Mouse (Mus musculus) heart, postnatal 0 days (tissue): Measurements from ENCODE around the gene Gja5.

Experiments used
- CTCF ChIP-seq: IDR thresholded peaks from 2 replicates; pipeline ENCODE4 v1.5.1; 2016; ENCODE audit warnings: antibody characterized with exemption, control low read depth, low read depth
- EP300 ChIP-seq: IDR thresholded peaks from 2 replicates; pipeline ENCODE4 v1.6.1; 2016; ENCODE audit warnings: antibody characterized with exemption, low read depth

DNA sequence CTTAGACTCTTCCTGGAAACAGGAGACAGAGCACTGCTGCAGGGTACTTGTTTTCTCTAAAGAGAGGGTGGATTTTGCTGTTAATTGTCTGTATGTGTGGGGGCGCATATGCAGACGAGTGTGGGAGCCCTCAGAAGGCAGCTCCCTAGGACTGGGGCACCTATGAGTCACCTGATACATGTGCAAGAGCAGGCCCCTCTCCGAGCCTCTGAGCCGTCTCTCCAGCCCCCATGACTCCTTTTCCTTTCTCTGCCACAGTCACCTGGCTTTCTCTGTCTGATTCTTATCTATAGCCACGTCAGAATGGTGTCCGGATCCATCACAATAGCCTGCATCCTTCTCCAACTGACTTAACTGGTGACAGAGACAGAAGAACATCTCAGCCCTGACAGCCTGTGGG lies 22.9 kb upstream of the Gja5 start:
- TF ChIP-seq CTCF (no peak), EP300 (no peak)
